Mouse (Mus musculus): Measurements from ENCODE around the gene Msrb2.

- TF ChIP-seq CTCF (IDR thresholded peaks at IDR 0.05; ENCODE audit: low read depth) (no peak), EP300 (IDR thresholded peaks at IDR 0.05; ENCODE audit: low read depth) (no peak)
Measured at GRCm38 (mm10) chr2:19348454-19348853, 22.8 kb upstream of the Msrb2 start.

All from liver, postnatal 0 days (tissue).